Mouse (Mus musculus) kidney, adult 18-20 months (tissue): ENCODE measurements around the gene Tmem33.

ENCODE experiments used
- DNase-seq: peaks from one replicate; pipeline ENCODE4 v3.0.0; 2021

Gene Tmem33

GRCm38 (mm10) chr5:67324032-67324431 is 63.7 kb downstream of the Tmem33 start:
- DNase-seq, result no peak

GRCm38 (mm10) chr5:67340811-67341210 is 80.4 kb downstream of the Tmem33 start:
- DNase-seq, result no peak
